Mouse (Mus musculus) urinary bladder, postnatal 4 days (tissue): ENCODE measurements around the gene Fshb.

ENCODE experiments used
- DNase-seq, 2 experiments: peaks; one replicate each; pipeline ENCODE4 v3.0.0; 2021 to 2022; ENCODE audit warnings: low spot score in 2 of 2

Gene Fshb

GRCm38 (mm10) chr2:107059556-107059955 is at the start of gene Fshb:
Gene Fshb (minus strand): TSS chr2:107059656.
- DNase-seq: no peak

- DNase-seq: no peak
These were observed 24.8 kb upstream of the Fshb start for GRCm38 (mm10) chr2:107084256-107084655.

GRCm38 (mm10) chr2:107083071-107083885 is 23.8 kb upstream of the Fshb start:
- DNase-seq: no peak

GRCm38 (mm10) chr2:107063260-107063659 is 3.8 kb upstream of the Fshb start:
- DNase-seq: no peak

GRCm38 (mm10) chr2:107045955-107046354 is 13.5 kb downstream of the Fshb start:
- DNase-seq: no peak

GRCm38 (mm10) chr2:107040816-107041215 is 18.6 kb downstream of the Fshb start:
- DNase-seq: no peak

GRCm38 (mm10) chr2:107035980-107036379 is 23.5 kb downstream of the Fshb start:
- no peak for DNase-seq

- DNase-seq: no peak
These were observed 34.8 kb downstream of the Fshb start for GRCm38 (mm10) chr2:107024694-107025093.

- DNase-seq: no peak
These were observed 36.7 kb downstream of the Fshb start for GRCm38 (mm10) chr2:107022713-107023112.

GRCm38 (mm10) chr2:107019331-107019730 is 40.1 kb downstream of the Fshb start:
- DNase-seq: no peak

- DNase-seq: no peak
These were observed 46.3 kb downstream of the Fshb start for GRCm38 (mm10) chr2:107013161-107013560.

GRCm38 (mm10) chr2:107012318-107012717 is 47.1 kb downstream of the Fshb start:
- no peak for DNase-seq

- DNase-seq: no peak
These were observed 49.3 kb downstream of the Fshb start for GRCm38 (mm10) chr2:107010160-107010559.

GRCm38 (mm10) chr2:107006378-107006777 is 53.1 kb downstream of the Fshb start:
- DNase-seq: no peak
